Mouse (Mus musculus) left cerebral cortex, adult 11 months (tissue): Measurements from ENCODE around the gene Srf.

Source experiments
- DNase-seq: peaks from one replicate; pipeline ENCODE4 v3.0.0; 2022; ENCODE audit warnings: low spot score

The Srf gene

DNA sequence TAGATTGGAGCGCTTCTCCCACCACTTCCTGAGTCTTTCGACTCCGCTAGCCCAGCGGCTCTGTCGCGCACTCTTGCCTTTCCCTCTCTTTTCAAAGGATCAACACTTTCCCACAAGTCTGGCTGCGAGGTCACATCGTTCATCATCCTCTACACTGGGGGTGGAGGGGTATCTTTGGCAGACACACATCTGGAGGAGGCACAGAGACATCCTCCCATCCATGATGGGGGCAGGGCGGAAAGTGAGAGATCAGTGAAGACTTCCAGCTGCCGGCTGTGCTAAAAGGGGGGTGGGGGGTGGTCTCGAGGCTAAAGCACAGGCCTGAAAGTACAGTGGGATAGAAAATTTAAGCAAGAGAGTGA is 590 bp upstream of the Srf start:
- no peak for DNase-seq

DNA sequence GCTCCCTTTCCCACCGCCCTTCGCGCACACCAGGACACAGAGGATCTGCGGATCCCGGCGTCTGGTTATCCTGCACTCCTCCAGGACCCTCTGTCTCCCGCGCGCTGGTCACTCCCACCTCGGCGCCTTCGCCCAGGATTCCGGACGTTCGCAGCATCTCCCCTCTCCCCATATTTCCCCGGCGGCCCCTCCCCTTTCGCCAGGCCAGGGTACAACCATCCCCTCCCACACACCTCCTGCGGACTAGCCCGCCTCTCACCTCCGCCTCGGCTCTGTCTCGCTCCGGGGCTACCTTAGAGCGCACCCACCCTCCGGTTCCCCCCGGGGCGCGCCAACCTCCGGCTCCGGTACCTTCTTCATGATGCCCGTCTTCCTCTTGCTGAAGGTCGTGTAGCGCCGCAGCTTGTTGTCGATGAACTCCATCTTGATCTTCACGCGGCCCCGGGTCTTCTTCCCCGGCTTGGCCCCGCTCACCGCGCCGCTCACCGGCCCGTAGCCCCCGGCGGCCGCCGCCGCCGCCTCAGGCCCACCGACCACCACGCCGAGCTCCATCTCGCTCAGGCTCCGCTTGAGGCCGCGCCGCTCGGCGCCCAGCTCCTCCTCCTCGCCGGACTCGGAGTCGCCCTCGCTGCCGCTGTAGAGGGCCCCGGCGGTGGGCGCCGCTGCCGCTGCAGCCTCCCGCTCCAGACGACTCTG is 850 bp downstream of the Srf start:
- no peak for DNase-seq

DNA sequence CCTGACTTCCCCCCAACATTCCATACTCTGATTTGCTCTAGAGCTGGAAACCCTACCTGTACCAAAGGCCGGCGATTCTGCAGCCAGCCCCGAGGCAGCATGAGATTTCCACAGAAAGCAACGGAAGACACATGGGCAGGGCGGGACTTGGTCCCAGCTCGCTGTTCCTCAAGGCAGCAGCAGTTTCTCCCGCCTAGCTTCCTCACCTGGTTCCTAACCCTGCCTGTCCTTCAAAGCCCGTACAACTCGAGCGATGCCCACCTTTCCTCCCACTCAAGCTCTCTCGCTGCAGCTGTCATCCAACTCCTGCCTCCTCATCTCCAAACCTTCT is 1.4 kb downstream of the Srf start:
- no peak for DNase-seq

DNA sequence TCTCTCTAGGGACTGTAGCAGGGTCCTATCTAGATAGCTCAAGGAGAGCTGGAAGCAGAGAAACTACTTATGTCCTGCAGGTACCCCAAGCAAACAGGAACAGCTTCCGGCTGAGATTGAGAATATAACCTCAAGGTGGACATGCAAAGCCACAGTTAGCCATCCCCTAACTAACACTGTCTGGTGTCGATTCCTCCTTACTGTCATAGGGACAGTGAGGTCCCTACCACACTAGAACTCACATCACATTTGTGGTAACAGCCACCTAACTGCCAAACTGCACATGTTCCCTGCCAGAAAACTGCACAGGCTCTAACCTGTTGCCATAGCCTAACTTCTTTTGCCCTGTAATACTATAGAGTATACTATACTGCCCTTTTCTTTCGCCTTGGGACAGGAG is 2.0 kb downstream of the Srf start:
- DNase-seq: no peak

DNA sequence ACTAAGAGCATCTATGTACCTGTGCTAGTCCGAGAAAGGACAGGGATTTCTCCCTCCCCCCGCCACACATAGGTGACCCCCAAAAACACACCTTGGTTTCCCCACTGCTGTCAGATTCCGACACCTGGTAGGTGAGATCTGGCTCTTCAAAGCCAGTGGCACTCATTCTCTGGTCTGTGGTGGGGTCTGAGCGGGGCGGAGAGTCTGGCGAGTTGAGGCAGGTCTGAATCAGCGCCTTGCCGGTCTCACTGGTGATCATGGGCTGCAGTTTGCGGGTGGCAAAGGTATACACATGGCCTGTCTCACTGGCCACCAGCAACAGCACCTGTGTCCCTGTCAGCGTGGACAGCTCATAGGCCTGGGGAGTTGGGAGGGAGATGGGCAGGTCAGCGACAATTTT is 2.5 kb downstream of the Srf start:
- DNase-seq: no peak

DNA sequence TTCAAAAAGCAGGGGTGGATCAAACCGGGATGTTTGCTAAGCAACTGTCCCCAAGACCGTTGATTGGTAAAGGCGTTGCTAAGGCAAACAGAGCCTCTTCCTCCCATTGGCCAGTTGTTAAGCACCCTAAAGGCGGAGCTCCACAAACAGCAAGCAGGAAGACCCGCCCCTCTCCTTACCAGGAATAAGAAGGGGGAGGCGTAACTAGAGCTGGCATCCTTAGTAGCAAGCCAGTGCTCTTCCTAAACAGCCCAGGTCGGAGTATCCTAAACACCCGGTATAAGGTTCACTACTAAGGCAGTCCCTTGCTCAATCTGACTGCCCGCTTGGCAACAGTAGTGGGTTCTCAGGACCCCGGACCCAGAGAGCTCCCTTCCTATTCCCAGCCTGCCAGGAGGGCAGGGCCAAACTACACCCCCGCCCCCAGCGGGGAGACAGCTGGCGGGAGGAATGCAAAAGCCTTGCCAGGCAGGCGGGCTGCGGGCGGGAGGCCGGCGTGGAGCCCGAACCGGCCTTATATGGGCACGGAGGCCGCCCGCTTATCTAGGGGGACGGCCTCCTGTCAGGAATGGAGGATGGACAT is 3.0 kb downstream of the Srf start:
- peak; percentile 92 for DNase-seq

DNA sequence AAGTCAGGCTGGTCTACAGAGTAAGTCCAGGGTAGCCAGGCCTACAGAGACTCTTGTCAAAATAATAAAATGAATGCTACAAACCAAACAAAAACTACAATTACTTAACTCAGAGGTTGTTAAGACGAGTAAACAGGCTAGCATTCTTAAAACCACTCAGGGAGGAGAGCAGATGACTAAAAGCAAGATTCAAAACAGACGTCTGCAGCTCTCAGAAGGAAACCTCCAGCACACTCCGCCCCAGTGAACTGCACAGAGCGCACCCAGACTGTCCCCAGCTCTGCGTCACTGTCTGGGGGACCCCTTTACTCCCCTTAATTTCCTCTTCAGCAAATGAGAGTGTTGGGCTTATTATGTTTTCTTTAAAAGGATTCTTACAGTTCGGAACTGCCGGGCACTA is 3.8 kb downstream of the Srf start:
- DNase-seq: no peak

DNA sequence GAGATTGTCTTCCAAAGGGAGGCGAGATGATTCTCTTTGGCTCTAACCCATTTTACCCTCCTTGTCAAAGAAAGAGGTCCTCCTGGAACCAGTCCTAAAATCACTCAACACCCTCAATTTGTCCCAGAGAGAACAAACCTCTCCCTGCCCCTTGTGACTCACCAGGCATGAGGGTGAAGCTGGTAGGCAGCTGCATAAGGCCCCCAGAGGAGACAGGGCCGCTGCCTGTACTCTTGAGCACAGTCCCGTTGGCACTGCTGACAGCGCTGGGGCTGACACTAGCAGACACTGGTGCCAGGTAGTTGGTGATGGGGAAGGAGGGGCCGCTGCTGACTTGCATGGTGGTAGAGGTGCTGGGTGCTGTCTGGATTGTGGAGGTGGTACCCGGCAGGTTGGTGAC is 4.6 kb downstream of the Srf start:
- no peak for DNase-seq

DNA sequence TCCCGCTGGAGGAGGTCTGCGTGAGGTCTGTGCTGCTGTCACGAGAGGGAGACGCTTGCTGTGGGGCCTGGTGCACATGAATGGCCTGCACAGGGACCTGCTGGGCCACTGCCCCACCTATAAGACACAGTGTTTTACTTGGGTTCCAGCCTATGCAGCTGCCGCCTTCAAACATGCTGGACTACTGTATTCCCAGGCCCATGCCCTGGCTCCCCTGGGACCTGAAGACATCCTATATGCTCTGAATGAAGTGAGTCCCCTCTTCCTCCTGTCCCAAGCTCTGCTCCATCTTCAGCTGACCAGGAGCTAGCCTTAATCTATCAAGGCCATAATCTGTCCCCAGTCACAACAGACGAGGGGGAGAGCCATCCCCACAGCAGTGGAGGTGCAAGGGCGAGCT is 5.1 kb downstream of the Srf start:
- no peak for DNase-seq

DNA sequence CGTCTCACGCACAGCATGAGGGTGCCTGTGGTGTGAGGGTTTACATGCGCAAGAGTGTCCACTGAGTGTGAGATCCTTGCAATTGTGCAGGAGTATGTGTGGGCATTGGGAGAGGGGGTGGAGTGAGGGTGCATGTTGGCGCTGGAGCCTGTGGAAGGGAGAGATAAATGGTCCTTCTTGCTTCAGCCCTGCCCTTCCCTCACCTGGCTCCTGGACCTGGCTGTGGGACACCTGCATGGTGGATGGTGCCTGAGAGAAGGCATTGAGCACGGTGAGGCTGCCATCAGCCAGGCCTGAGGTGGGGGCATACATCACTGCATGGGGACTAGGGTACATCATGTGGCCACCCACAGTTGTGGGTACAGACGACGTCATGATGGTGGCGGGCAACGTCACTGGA is 6.3 kb downstream of the Srf start:
- DNase-seq: no peak

DNA sequence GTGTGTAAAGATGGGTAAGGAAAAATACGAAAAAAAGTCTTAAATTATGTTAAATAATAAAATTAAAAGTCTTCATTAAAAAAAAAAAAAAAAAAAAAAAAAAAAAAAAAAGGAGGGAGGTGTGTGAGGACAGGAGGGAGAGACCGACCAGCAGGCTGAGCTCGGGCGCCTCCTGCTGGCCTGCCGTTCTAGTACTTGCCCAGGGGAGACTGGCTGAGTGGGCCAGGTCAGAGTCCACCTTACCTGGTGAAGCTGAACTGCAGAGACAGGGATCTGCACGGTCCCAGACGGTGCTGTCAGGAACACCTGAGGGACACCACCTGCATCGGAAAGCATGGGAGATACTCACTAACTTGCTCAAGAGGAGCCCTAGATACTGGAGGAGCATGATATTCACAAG is 6.8 kb downstream of the Srf start:
- no peak for DNase-seq

DNA sequence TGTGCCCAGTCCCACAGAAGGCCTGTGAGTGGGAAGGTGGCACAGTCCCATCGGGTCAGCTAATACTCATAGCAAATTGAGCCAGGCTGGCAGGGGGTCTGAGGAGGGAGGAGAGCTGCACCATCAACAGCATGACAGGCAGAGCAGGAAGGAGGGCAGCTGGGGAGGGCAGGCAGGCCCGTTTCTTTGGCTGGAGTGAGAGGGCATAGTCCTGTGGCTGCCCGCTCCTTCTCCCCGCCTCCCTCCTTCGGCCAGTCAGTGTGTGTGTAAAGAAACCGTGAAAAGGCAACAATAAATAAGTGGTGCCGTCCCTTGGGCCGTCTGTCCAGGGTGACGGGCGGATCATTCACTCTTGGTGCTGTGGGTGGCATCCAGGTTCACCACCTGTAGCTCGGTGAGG is 7.2 kb downstream of the Srf start:
- no peak for DNase-seq

DNA sequence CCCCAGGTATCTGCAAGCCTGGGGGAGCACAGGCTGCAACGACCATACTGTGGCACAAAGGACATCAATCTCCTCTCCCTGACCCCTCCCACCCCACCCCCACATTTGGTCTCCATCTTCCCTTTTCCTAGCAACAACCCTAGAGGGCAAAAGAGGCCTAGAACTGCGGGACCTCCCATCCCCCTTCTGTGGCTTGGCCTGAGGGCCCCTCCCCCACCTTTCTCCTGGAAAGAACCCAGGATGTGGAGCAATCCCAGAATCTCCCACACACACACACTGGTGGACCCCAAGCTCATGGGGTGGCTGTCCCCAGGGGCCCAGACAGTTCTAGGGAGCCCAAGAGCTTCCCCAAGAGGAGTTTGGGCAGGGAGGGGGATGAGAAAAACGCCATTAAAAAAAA is 8.1 kb downstream of the Srf start:
- DNase-seq: no peak

DNA sequence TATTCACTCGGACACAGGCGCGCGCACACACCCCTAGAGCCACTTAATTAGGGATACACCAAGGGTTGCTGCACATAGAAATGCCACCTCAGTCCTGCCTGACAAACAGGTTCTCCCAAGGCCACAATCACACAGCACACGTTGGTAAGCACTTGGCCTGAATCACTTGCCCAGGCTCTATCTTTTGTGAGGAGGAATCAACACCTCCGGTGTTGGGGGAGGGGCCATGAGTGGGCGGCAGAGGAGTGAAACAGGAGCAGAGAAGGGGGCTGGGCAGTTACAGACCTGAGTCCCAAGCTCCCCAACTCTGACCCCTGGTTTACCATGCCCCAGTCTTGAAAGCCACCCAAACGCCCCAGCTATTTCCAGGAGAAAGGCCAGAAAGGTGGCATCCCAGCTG is 9.0 kb downstream of the Srf start:
- no peak for DNase-seq

DNA sequence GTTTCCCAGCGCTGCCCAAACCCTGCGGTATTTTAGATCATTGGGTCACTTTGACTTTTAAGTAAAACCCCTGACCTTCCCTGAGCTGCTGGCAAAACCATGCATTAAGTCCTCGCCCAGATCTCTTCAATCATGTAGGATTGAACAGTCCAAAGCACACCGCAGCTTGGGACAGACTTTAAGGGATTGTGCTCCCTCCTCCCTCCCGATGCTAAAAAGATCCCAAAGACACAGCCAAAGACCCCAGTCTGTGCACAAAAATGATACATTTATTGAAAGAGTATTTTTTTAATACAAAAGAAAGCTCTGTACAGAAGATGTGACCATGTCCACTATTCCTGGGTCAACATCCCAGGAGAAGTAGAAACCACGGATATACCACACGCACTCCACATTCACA is 9.4 kb downstream of the Srf start:
- DNase-seq: no peak

DNA sequence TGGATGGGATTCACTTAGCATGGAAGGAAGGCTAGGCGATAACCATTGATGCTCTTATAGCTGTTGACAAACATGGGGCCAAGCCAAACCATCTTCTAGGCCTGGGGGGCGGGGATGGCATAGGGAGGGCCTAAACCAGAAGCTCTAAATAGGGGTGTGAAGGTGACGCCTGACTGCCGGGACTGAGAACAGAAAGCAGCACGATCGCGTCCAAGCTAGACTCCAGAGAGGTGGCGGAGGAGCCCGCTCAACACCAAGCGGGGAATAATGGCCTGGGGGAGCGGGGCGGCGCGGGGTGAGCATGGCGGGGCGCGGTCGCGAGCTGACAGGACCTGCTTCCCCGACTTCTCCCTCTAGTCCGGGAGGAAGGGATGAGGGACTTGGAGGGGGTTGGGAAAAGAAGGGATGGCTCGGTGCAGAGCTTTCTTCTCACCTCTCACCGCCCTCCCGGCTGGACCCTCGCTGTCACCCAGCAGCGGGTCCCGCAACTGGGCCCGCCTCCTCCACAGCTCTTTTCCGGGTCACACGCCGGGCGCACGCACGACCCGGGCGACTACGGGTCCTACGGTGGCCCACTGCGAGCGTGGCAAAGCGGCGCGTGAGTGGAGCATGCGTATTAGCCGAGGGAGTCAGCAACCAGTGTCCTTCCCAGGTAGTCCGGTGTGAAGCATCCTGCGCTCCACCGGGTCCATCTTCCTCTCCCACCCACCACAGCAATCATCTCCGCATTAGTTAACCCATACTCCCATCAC is 10.0 kb downstream of the Srf start, which contains the start of gene Cul9:
TSS of gene Cul9 (minus strand) at position 576 of the 752 bp plus-strand sequence.
- peak; percentile 86 for DNase-seq

DNA sequence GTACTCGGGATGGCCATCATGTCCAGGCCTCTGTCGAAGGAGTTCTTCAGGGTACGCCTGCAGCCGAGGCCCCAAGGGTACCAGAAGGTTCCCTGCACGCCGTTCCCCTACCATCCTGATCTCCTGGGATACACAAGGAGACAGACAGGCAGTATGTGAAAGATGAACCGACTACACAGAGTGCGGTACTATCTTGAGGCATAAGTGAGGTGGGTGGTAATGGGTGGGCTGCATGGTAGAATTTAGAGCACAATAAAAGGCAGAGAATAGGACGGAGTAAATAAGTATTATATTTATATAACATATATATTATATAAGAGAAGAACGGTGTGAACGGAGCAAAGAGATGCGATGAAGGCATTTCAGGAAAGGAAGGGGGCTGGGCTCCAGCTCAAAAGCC is 12.3 kb downstream of the Srf start:
- DNase-seq: no peak

DNA sequence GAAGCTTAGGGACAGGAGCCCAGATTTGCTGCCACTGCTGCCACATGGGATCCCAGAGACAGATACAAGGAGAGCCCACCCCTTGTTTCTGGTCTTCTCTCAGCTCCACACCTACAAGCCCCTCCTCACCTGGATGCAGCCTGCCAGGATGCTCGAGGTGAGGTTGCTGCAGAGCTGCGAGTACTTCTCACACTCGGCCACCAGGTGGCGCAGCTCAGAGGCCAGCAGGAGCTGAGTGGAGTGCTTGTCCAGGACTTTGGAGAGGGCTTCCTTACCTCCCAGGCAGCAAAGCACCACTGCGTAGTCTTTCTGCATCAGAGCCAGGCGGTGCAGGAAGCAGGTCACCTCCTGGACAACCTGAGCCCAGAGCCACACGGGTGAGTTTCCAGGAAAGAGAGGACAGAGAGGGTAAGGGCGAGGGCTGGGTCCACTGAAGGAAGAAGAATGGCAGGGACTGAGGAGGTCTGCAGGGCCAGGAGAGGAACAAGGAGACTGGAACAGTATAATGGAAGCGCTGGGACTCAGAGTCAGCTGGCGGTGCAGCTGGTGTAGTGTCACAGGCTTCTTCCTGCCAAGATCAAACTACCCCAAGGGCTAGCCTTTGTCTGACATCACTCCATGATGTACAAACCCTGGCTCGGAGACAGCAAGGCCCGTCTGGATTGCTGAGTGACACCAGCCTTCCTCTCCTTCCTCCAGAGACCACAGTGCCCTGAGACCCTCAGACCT is 30.2 kb downstream of the Srf start:
- DNase-seq: no peak

DNA sequence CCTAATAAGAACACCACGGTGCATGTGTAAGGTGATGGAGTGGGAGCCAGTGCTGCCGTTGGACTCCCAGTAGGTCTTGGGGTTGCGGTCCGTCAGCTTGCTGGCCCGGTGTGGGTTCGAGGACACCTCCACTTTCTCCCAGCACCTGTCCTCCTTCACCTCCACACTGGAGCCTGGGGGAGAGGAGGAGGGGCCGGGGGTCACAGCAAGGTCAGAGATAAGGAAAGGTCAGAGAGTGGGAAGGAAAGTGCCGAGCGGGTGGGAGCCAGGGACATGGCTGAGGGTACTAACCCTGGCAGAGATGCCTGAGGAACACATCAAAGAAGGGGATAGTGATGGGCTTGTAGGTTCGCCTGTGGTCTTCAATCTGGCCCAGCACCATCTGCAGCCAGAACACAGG is 30.9 kb downstream of the Srf start:
- DNase-seq: no peak

DNA sequence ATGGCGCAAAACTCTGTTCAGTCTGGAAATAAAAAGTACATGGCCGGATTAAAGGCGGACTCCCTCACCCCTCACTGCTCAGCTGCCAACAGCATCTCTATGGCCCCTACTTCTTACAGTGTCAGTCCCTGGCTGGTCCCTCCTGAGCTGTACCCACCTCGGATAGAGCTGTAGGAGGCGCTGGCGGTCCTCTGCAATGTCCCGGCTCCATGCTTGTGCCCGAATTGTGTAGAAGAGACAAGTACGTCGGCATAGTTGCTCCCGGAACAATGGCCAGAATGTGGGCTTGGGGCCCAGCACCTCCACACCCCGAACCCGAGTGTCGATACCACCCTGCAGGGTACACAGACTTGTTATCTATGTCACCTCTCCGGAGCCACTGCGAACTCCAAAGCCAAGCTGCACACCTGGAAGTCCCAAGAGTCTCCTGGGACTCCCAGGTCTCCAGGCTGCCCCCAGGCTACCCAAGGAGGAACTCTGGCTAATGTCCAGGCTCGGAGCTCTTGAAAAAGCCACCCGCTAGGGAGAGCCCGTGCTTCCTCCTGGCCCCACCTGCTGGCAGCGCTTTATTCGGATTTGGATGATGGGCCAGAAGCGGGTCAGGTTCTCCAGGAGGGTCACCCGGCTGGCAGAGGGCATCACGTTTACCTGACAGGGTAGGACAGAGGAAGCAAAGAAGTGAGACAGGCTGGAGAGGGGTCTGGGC is 33.9 kb downstream of the Srf start:
- DNase-seq: no peak

DNA sequence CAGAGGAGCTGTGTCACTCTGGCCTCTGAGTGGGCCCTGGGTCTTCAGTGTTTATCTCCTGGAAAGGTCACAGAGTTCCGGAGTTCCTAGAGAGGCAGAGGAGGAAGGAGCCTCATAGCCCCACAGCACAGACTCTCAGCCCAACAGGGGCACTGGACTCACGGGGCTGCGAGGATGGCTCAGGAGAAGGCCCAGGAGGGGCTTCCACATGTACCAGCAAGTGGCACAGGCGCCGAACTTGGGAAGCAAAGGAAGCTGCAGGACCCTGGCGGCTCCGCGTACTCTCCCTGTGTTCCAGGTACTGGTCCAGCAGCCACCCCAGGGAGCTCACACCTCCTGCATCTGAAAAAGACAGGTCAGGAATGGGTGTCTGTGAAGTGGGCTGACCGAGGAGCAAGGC is 34.8 kb downstream of the Srf start:
- DNase-seq: no peak

DNA sequence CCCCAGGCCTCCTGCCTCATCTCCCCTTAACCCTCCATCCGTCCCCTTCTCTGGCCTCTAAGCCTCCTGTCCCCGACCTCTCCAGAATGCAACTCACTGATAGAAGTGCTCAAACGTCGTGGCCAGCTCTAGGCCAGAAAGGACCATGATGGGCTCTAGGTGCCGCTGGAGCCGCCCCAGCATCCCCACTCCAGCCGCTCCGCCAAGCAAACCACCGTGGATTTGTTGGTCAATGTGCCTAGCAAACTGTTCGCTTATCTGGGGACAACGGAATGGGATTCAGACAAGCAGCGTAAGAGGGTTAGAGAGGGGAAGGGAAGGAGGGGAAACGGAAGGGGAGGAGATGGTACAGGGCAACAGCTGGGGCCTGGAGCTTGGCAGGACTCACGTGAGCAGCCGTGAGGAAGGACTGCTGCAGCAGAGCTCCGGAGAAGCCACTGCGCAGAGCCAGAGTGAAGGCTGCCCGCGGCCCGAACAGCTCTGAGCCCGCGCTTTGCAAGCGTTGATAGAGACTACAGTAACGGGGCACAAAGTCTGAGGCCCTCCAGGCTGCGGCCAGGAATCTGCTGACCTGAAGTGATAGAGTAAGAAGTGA is 35.5 kb downstream of the Srf start:
- DNase-seq: no peak
